Mouse (Mus musculus) spleen, postnatal 10 days (tissue): ENCODE data around the gene 2310022A10Rik.
A peak's percentile ranks its signal among the peaks of the same experiment; 100 is the strongest.

Source experiments
- DNase-seq, 2 experiments: peaks; one replicate each; pipeline ENCODE4 v3.0.0; 2021 to 2022; ENCODE audit warnings: low spot score in 2 of 2

Gene 2310022A10Rik

DNA sequence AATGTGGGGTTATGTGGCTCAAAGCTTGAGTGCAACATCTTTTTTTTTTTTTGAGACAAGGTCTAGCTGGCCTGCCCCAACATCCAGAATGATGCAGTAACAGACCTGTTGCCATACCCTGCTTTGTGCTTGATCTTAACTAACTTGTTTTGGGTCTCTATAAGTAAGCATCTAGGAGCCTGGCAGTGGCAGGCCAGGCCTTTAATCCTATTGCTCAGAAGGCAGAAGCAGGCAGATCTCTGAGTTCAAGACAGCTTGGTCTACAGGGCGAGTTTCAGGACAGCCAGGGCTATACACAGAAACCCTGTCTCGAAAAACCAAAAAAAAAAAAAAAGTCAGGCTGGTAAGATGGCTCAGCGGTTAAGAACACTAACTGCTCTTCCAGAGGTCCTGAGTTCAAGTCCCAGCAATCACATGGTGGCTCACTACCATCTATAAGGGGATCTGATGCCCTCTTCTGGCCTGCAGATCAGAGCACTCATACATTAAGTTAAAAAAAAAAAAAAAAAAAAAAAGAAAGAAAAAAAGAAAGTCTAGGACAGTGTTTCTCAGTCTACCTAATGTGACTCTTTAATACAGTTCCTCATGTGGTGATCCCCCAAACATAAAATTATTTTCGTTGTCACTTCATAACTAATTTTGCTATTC lies 37.7 kb downstream of the 2310022A10Rik start:
- DNase-seq, result peak in 1 of 2 experiments; percentile 37

DNA sequence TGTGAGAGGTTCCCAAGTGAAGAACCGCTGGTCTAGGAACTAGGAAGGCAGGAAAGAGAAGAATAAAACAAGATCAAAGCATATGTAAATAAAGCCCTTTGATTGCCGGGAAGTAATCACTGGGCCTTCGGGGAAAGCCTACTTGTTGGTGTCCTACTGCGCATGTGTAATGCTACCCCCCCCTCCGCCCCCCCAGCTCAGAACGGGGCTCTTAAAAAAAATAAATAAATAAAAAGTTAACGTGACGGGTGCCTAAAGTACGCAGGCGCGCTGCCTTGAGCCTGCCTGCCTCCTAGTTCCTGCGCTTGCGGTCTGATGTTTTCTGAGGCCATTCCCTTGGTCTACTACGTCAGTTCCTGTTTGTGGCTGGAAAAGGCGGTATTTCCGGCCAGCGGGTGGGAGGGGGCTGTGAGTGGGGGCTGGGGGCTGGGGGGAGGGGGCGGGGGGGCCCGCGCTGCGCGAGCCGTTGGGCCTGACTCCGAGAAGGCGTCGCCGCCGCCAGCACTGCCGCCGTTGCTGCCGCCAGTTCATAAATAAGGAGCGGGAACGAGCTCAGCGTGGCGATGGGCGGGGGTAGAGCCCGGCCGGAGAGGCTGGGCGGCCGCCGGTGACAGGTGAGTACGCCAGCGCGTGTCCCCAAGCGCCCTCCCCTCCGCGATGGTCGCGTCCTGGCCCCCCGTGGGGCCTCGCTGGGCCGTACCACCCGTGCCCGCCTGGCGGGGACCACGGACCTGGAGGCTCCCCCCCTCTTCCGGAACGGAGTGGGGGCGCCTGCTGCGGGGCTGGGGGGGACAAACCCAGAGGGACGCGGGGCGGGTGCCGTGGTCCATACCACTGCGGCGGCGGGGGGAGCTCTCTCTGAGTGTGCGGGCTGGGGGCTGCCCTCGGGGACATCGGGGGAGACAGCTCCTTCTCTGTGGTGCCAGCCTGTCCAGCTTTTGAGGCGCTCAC lies 38.5 kb downstream of the 2310022A10Rik start, which contains the start of gene Akt2:
TSS of gene Akt2 (plus strand) at position 287 of the 951 bp plus-strand sequence.
- DNase-seq, result peak; percentile 86 to 89

DNA sequence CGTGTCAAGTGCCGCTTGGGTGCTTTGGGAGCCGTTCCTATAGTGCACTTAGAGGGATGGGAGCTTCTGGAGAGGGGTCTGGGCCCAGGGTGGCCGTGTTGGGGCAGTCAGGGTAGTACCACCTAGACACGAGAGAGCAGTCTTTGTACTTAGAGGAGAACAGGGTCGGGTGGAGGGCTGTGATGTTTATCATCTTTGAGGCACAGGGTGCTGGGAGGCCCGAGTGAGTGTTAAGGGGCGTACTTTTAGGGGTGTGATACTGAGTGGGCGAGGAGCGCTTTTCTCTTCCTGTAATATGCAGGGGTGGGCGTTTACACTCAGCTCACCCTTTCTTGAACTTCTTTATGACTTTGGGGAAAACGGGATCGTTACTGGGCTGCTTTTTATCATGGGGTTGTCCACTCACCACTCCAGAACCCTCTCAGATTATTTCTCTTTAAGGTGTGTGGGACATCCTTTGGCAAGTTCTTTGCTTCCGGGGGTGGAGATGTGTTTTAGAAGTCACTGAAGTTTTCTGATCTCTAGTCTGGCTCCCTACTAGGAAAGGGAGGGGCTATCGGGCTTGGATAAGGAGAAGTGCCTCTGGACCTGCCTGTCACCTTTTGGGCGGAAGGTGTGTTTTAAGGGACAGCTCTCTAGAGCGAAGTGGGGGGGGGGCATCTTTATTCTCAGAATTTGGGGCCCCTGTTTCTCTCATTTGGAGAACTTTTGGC lies 39.3 kb downstream of the 2310022A10Rik start:
- peak in 1 of 2 experiments; percentile 30 for DNase-seq

DNA sequence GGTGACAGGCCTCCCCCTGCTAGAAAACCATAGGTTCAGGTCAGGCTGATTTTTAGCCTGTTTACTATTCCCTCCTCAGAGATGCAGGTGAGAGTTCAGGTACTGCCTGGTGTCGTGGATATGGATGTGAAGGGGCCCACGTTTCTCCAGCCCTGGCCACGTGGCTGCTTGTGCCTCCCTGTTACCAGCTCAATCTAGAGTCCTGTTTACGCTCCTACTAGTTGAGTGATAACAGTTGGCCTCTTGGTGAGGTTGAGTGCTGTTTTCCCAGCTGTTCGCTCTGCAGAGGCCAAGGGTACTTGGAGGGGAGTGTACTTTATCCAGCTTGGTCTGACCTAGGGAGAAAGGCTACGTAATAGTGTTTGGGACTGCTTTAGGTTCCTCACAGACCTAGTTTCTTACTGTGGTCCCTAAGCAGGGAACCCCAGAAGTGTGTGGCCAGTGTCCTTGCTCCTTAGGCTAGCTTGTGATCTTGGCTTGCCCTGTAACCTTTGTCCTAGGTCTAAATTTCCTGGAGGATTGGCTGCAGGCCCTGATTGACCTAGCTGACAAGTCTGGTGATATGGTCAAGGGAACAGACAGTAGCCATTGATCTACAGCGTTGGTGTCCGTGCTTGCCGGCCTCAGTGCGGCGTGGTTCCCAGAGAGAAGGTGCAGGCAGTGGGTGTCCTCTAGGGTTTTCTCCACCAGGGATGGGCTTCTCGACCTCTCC lies 40.1 kb downstream of the 2310022A10Rik start:
- peak in 1 of 2 experiments; percentile 22 for DNase-seq

DNA sequence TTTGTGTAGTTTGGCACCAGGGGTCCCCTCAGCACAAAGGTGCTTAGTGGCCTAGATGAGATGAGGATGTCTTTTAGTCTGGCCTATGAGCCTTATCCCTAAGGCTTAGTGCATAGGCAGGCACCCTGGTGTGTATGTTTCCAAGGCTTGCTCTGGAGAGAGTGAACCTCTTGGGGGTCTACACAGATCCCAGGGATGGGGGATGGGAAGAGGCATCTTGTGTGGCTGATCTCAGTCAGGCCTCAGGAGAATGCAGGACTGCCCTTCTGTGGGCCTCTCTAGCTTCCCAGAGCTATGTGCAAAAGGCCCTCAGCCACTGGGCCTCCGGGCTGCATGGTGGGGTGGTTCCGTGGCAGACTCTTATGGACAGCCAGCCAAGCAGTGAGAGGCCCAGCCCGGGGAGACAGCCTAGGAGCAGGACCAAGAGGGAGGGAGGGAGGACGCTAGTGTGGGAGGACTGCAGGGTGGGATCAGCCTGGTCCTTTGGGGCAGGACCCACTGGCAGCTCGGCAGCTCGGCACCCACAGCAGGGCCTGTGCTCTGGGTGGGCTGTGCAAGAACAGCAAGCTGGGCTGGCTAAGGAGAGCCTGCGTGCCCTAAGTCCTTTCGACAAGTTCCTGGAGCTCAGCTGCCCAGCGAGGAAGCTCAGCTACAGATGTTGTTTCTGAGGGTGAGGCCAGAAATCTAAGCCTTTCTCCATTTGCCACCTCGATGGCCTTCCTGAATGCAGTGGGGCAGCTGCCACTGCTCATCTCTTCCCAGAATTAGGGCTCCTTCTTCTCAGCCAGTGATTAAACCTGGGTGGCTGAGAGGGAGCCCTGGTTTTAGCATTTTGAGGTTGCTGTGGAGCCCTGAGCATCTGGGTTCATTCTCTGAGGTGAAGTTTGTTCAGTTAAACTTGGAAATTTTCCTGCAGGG lies 43.8 kb downstream of the 2310022A10Rik start:
- peak in 1 of 2 experiments; percentile 19 for DNase-seq

DNA sequence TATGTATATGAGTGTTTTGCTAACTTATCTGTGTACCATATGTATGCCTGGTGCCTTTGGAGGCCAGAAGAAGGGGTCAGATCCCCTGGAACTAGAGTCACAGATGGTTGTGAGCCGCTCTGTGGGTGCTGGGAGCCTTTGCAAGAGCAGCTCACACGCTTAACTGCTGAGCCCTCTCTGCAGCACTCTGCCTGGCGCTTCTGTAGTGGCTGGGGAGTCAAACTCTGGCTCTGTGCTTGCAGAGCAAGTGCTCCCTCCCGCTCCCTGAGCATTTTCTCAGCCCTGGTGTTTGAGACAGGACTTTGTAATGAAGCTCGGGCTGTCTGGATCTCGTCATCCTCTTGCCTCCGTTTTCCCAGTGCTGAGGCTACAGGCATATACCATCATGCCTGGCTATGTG lies 45.0 kb downstream of the 2310022A10Rik start:
- no peak for DNase-seq

DNA sequence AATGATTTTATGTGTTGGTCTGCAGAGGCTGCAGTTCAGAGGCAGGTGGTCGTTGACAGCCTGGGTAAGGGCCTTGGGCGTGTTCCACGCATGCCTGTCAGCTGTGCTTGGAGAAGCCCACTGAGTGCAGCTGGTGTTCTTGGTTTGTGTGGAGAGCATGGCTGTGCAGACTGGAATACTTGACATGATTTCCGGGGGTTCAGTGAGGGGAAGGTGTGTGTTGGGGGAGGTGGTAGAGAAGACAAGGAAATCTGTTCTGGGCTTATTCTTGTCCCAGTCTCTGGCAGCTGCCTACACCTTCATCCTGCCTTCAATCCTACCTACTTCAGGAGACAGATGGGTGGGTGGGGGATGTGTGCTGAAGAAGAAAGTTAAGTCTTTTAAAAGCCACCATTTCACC lies 48.6 kb downstream of the 2310022A10Rik start:
- no peak for DNase-seq

- DNase-seq, result no peak
These were observed 49.1 kb downstream of the 2310022A10Rik start for GRCm38 (mm10) chr7:27602161-27602560.

- DNase-seq, result no peak
These were observed 49.8 kb downstream of the 2310022A10Rik start for GRCm38 (mm10) chr7:27602835-27603234.

GRCm38 (mm10) chr7:27604661-27605348 lies 51.8 kb downstream of the 2310022A10Rik start:
- no peak for DNase-seq

GRCm38 (mm10) chr7:27605499-27606285 lies 52.7 kb downstream of the 2310022A10Rik start:
- no peak for DNase-seq

GRCm38 (mm10) chr7:27606481-27607254 lies 53.6 kb downstream of the 2310022A10Rik start:
- no peak for DNase-seq

DNA sequence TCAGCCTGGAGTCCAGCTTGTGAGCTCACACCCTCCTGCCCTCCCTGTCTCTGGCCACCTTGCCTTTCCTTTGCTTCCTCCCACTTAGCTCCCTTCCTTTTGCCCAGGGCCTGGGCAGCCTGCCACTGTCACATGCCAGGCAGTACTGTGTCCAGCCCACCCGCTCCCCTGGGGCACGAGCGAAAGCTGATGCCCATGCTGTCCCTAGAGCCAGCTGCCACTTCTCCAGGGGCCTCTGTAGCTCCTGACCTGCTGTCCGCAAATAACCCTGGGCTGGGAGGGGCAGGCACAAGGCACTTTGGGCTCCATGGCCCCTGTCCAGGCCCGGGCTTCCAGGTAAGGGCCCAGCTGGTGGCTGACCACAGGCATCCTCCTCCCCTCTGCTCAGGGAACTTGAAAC lies 54.5 kb downstream of the 2310022A10Rik start:
- DNase-seq, result no peak

DNA sequence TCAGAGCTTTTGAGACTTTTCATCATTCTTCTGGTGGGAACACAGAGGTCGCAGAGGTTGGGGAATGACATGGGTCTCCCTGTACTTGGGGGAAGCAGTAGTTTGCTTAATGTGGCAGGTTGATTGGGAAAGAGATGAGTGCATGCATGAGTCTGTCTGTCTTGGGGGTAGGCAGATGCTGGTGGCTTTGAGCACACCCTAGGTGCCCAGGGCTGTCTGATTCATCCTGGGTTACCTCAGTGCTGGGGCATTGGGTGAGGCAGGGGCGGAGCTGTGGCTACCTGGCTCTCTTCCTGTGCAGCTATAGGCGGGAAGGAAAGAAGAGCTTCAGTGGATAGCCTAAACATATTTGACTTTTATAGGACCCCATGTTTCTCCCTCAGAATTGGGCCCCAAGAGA lies 55.1 kb downstream of the 2310022A10Rik start:
- no peak for DNase-seq

- no peak for DNase-seq
These were observed 56.3 kb downstream of the 2310022A10Rik start for GRCm38 (mm10) chr7:27609285-27609684.

DNA sequence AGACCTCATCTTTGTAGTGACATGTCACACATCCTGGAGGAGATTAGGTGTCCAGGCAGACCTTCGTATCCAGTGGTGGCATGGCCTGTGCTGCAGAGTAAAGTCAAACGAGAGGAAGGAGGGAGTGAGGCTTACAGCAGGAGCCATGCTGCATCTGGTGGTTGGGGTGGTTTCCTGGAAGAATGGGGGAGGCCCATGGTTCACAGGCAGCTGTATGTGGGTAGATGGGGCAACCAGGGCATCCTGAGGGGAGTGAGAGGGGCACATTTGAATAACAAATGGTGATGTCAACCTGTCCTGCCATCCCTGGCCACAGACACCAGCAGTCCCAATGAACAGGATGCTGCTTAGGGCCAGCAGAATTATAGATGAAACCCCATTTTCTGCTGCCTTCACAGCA lies 56.7 kb downstream of the 2310022A10Rik start:
- no peak for DNase-seq

DNA sequence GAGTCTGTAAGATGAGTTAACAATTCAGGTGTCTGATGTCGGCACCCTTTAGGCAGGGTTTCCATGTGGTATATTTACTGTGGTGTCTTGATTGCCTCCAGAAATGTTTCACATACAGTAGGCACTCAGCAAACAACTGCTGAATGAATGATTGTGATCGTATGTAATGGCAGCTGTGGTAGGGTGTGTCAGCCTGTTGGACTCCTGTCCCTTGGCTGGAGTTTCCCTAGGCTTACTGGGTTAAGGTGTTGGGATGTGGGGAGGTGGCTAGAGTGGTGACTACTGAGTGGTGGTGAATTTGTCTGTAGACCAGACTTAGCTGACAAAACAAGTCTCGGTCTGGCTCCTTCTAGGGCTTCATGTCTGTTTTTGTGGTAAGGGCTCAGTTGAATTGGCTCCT lies 57.3 kb downstream of the 2310022A10Rik start:
- DNase-seq, result no peak

DNA sequence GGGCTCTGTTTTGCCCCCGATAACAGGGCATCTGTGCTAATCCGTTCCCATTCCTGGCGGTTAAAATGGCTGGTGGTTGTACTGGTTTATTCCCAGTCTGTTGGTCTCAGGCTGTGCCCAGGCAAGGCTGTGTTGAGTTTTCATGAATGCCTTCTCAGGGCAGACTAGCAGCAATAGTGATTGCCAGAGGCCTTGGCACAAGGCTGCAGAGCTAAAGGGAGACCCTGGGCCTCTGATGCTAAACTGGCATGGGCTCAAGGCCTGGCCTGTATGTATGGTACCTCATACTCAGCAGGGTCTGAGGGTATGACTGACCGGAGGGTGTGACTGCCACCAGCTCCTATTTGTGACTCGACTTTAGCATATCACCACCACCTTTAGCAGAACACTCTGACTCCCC lies 57.8 kb downstream of the 2310022A10Rik start:
- no peak for DNase-seq
